Mouse (Mus musculus): ENCODE measurements around the gene Fam234b.

Gene Fam234b

DNA sequence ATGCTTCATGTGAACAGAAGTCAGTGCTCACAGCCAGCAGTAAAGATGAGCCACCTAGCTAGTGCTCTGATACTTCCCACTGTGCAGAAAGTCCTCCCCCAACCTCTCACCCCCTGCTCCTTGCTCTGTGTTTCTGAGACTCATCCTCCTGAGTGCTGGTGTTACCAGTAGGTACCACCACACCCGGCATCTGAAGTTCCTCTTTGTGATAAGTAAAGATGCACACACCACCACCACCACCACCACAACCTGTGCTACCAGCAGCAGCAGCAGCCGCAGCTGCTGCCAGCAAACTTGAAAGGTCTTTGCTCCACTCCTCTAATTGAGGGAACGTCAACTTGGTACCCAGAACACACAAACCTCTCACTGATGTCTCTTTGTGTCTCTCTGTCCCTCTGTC is 69.4 kb downstream of the Fam234b start:
- no peak for DNase-seq (ENCODE audit: low spot score in 2 of 2)

DNA sequence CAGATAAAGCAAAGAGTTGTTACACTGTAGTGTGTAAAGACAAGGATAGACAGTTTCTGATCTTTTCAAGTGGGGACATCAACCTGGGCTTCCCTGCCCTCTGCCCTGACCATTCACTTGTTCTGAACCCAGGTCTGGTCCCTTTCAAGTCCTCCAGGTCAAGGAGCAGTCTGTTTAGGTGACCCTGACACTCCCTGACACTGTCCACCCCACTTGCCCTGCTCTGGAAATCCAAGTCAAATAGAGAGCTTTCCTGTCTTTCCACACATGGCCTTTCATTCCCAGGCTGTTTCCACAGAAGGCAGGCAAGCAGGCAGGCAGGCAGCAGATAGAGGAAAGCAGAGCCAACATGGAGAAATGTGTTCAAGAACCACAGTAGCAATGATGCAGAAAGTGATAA is 70.6 kb downstream of the Fam234b start:
- DNase-seq (ENCODE audit: low spot score in 2 of 2), result no peak

DNA sequence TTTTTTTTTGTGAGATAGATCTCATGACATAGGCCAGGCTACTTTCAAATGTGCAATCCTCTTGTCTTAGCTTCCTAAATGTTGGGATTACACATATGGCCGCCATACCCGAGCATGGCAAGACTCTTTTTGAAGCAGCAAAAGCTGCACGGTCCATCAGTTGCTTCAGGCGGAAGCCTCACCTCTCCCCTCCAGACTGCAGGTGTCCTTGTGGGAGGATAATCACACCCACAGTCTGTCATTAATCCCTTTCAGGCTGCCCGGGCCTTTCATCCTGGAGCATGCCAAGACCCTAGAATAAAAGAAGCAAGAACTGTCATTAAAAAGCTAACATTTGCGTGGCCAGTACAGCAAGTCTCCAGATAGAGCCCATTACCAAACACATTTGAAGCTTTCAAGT is 71.8 kb downstream of the Fam234b start:
- DNase-seq (ENCODE audit: low spot score in 2 of 2), result no peak

DNA sequence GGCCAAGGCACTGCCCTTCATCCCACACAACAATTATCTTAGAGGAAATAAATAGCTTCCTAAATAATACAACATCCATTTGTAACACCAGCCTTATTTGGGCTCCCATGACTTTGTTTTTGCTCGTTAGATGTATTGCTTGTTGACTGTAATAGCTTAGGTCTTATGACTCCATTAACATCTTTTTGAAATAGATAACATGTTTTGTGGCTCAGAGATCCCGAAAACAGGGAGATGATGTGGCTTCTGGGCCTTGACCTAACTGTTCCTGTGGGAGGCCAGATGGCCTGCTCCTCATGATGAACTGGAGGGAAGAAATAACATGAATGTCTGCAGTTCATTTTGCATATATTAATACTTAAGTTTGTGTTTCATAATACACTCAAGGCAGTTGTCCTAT is 74.0 kb downstream of the Fam234b start:
- no peak for DNase-seq (ENCODE audit: low spot score in 2 of 2)

DNA sequence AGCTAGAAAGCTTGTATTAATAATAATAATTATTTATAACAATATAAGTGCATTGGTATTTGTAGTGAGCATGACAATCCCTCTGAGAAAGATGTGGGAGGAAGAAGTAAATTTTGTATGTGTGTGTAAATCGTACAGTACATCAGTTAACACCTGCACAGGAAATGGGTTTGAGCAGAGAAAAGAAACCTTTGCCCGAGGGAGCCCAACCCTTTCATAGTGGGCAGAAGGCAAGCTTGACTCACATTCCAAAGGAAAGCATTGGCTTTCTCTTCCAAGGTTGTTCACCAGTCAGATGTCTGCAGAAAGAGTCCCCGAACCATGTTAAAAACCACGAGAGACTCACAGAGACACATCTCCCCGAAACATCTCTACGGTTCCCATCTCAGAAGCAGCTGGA is 75.3 kb downstream of the Fam234b start:
- DNase-seq (ENCODE audit: low spot score in 2 of 2), result no peak

DNA sequence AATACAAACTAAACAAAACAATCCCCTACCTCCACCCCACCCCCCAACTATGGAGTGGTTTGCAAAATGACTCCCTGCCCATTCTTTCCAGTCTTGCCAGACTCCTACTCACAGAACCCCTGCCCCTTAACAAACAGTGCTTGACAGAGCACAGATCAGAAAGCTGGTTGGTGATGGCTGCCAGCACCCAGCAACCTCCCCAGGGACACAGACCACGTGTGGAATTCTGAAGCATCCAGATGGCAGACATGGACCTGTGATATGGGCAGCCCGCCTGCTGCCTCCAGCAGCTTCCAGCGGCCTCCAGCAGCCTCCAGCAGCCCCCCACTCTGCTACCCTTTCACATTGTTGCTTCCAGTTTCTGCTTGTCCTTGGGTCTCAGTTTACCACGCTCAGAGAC is 77.5 kb downstream of the Fam234b start:
- DNase-seq (ENCODE audit: low spot score in 2 of 2), result no peak

DNA sequence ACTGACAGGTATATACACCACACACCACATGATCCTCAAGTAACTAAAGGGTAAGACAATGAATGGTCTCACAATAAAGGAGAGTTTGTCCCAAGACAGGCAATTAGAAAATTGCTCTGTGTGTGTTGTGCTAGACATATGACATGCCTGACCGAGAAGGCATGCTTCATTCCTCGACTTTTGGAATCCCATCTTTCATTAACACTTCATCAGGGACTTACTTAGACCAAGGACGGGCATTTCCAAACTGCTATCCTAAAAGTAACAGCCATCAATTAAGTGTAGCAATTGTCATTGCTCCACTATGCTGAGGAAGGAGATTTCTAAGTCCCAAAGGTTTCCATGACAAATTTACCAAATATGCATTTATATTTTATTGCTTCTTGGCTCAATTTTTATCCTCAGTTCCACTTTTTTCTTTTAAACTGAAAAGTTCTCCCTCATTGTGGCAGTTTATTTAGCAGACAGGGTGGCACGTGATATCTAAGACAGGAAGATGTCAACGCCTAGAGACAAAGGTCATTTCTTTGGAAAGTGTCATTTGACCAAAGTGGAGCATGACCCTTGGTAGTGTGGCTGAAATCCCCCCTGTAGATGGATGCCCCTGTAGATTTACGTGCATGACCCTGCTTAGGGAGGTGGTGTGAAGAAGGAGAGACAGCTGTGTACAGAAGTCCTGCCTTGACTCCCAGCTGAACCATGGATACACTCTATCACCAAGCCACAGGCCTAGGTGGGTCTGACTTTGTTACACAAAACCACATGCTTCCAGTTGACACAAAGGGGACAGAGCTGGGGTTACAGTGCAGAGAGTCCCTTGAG is 78.9 kb downstream of the Fam234b start:
- DNase-seq (ENCODE audit: low spot score in 2 of 2), result no peak

DNA sequence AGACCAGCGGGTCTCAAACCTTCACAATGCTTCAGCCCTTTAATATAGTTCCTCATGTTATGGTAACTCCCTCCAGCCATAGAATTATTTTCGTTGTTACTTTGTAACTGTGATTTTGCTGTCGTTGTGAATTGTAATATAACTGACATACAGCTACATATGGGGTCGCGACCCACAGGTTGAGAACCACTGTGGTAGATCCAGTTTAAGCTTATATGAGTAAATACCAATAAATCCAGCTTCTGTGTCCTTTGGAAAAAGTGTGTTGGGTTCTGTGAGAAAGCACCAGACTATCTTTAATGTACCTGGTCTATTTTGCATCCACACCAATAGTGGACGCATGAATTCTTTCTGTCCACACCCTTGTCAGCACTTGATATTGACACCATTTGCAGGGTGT is 80.5 kb downstream of the Fam234b start:
- DNase-seq (ENCODE audit: low spot score in 2 of 2), result no peak

DNA sequence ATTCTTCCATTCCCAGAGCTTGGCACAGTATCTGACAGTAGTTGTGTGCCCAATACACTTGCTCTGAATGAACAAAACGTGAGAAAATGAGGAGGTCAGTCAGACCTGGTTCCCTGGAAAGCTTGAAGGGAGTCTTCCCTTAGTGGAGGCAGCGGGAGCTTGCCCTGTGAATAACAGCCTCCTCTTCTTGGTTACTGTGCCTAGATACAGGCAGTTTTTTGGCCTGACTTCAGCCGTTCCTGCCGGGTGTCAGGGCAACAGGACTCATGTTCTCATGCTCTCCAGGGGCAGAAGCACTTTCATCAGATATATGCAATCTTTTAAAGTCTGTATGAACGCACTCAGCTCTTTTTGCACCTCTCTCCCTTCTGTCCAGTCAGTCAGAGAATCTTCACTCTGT is 81.5 kb downstream of the Fam234b start:
- DNase-seq (ENCODE audit: low spot score in 2 of 2), result no peak

DNA sequence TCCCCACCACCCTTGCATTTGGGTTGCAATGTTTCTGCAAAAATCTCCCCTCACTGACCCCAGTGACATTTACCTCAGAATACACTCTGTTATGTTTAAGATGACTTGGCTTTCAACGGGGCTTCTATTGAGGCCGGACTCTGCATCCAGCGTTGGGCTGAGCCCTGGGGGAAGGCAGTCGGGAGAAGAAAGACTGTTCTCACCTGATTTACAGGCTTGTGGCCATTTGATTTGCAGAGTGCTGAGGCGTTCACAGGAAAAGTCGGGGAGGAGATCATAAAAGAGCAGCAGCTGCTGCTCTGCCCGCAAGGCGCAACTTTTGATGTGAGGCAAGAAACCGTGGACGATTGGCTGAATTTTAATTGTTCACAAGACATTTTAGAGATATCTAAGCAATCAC is 82.1 kb downstream of the Fam234b start:
- no peak for DNase-seq (ENCODE audit: low spot score in 2 of 2)

DNA sequence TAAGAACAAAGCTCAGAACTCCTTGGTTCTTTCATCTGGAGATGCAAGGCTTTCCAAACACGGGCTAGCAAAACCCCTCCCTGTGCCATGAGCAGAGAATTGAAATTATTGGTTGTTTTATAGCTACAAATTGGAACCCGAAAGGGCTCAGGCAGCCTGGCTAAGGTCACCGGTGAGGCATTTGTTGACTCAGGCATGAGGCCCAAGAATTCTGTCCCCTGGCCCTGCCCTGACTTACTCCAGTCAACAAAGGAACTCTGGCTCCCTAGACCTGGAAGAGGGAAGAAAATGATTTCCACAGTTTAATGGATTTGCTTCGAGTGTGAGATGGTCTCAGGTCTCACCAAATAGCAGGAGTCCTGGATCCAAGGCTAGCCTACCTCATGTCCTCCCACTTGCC is 94.6 kb downstream of the Fam234b start:
- DNase-seq (ENCODE audit: low spot score in 2 of 2), result no peak

DNA sequence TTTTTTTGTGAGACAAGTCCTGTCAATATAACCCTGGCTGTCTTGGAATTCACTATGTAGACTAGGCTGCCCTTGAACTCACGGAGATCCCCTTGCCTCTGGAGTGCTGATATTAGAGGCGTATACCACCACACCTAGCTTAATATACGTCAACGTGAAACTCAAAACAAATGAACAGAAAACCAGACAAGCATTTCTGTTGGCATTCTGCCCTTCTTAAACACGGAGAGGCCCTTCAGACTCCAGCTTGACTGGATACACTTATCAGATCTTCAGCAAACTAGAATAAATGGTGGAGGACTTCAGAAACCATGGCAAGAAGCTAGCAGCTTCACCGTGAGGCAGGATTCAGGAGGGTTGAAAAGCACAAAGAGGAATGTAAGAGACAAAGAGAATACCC is 96.4 kb downstream of the Fam234b start:
- DNase-seq (ENCODE audit: low spot score in 2 of 2), result no peak

Data from urinary bladder, postnatal 36 days (tissue).